Mouse (Mus musculus) hindlimb bud, embryonic 11.5 days (tissue): ENCODE measurements around the gene Rpsa.

Source experiments
- DNase-seq: peaks from one replicate; pipeline ENCODE4 v3.0.0-alpha.2; 2012; ENCODE audit warnings: low read depth, low spot score; ENCODE audit errors: extremely low spot score

The Rpsa gene

GRCm38 (mm10) chr9:120163862-120164261 is 36.4 kb downstream of the Rpsa start:
- no peak for DNase-seq

GRCm38 (mm10) chr9:120167826-120168225 is 40.3 kb downstream of the Rpsa start:
- no peak for DNase-seq

DNA sequence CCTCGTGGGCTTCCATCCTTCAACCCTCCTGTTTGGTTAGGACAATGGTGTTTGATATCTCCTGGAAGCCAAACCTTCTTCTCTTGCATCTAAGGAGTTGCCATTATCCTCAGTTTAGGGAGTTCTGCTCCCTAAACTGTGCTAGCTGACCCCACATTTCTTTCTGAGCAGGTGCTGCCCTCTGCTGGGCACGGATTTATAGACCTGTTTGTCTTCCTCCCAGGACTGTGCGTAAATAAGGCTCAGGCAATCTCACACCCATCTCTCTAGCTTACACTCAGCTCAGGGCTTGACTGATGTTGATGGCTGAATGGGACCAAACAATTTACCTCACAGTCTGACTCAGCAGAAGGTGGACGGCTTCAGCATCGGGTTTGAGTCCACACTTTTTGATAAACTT is 43.8 kb downstream of the Rpsa start:
- no peak for DNase-seq

DNA sequence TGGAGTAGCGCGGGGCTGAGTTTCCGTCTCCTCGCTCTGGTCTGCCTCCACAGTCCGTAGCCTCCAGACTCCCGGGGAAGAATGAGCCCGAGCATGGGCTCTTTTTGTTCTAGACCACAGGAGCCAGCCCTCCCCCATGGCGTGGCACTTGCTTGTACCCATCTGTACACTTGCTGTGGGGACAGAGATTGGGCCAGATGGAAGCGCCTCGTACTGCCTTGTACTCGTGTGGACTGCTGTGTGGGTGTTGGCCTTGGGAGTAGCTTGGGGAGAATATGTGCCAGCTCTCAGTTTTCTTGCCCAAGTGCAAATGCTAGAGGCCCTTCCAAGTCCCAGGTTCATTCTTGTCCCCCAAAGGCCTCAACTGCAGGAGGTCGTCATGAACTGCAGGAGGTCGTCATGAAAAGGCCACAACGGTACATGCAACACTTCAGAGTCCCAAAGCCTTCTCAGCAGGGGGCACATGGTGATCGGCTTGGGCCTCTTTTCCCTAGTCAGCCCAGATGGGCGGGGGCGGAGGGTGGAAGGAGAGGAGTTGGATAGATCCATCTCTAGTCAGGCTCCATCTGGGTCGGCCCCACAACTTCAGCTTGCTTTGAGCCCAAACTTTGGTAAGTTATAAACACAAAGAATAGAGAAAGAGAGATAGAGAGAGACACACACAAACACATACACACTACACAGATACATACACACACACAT is 47.1 kb downstream of the Rpsa start:
- no peak for DNase-seq

- no peak for DNase-seq
Observed at GRCm38 (mm10) chr9:120178813-120179212, 51.3 kb downstream of the Rpsa start.
